Mouse (Mus musculus) MEL (cell line): ENCODE results near the gene Anxa9. TPM values are rescaled to one million over a fixed set of nuclear protein-coding genes. Genes with fewer than 3 reads are reported as not detected.

Source experiments
- DNase-seq: peaks from one replicate; pipeline ENCODE4 v3.0.0; 2011; ENCODE audit warnings: low read depth, low spot score
- H3K27ac ChIP-seq: 2 replicates; pipeline ENCODE4 v1.5.1; 2012; ENCODE audit warnings: low read depth, mild to moderate bottlenecking, control low read depth, low read length, moderate library complexity; ENCODE audit not compliant: control insufficient read depth
- H3K27me3 ChIP-seq, 2 experiments: fragments of 150-350 bp in 1 of 2; sonication (generic) in 1 of 2; 2 replicates each; pipeline ENCODE4 v1.6.1; 2012; ENCODE audit warnings: low read length in 2 of 2, mild to moderate bottlenecking in 2 of 2, improper control_type of control experiment in 1 of 2, moderate library complexity in 1 of 2; ENCODE audit not compliant: insufficient read depth in 2 of 2, control insufficient read depth in 1 of 2
- H3K36me3 ChIP-seq, 2 experiments: 2 replicates each; pipeline ENCODE4 v1.6.1; 2012 to 2014; ENCODE audit warnings: low read length in 2 of 2, improper control_type of control experiment in 1 of 2, inconsistent platforms in 1 of 2, mild to moderate bottlenecking in 1 of 2; ENCODE audit not compliant: insufficient read depth in 2 of 2, control insufficient read depth in 1 of 2
- H3K4me1 ChIP-seq, 2 experiments: fragments of 150-350 bp in 1 of 2; sonication (generic) in 1 of 2; 2 replicates each; pipeline ENCODE4 v1.6.1; 2012; ENCODE audit warnings: low read length in 2 of 2, improper control_type of control experiment in 1 of 2, mild to moderate bottlenecking in 1 of 2; ENCODE audit not compliant: insufficient read depth in 2 of 2, control insufficient read depth in 1 of 2
- H3K4me3 ChIP-seq, 2 experiments: fragments of 150-350 bp in 1 of 2; sonication (generic) in 1 of 2; 2 replicates each; pipeline ENCODE4 v1.5.1; 2012; ENCODE audit warnings: low read depth in 2 of 2, low read length in 2 of 2, mild to moderate bottlenecking in 2 of 2, moderate library complexity in 2 of 2, control low read depth in 1 of 2, improper control_type of control experiment in 1 of 2; ENCODE audit not compliant: control insufficient read depth in 1 of 2, insufficient read depth in 1 of 2
- H3K79me2 ChIP-seq: 2 replicates; pipeline ENCODE4 v1.6.1; 2012; ENCODE audit warnings: mild to moderate bottlenecking, low read length, moderate library complexity; ENCODE audit not compliant: control insufficient read depth, poor library complexity, insufficient read depth
- H3K9ac ChIP-seq: 2 replicates; pipeline ENCODE4 v1.6.1; 2012; ENCODE audit warnings: low read depth, mild to moderate bottlenecking, control low read depth, low read length, moderate library complexity; ENCODE audit not compliant: control insufficient read depth, poor library complexity, severe bottlenecking
- H3K9me3 ChIP-seq: fragments of 150-350 bp; sonication (generic); replicated peaks from 2 replicates; pipeline ENCODE4 v1.6.1; 2012; ENCODE audit warnings: mild to moderate bottlenecking, low read length, improper control_type of control experiment, moderate library complexity; ENCODE audit not compliant: insufficient read depth
- CHD2 ChIP-seq: IDR thresholded peaks from 2 replicates; pipeline ENCODE4 v1.6.1; 2011; ENCODE audit warnings: low read length, improper control_type of control experiment
- CTCF ChIP-seq, 3 experiments: IDR thresholded peaks in 2 of 3; conservative IDR thresholded peaks in 1 of 3; 2 replicates each; pipeline ENCODE4 v1.5.1; 2011 to 2012; ENCODE audit warnings: low read length in 3 of 3, low read depth in 2 of 3, mild to moderate bottlenecking in 2 of 3, improper control_type of control experiment in 1 of 3, inconsistent platforms in 1 of 3, mixed read lengths in 1 of 3, moderate library complexity in 1 of 3; ENCODE audit not compliant: control insufficient read depth in 1 of 3, insufficient read depth in 1 of 3, poor library complexity in 1 of 3, severe bottlenecking in 1 of 3
- EP300 ChIP-seq, 2 experiments: IDR thresholded peaks; 2 replicates each; pipeline ENCODE4 v1.6.1; 2011; ENCODE audit warnings: improper control_type of control experiment in 2 of 2, low read length in 2 of 2, low read depth in 1 of 2, mild to moderate bottlenecking in 1 of 2
- HCFC1 ChIP-seq: IDR thresholded peaks from 2 replicates; pipeline ENCODE4 v1.6.1; 2012; ENCODE audit warnings: low read depth, mild to moderate bottlenecking, inconsistent platforms, low read length, improper control_type of control experiment, moderate library complexity
- MYC ChIP-seq: IDR thresholded peaks from 2 replicates; pipeline ENCODE4 v1.6.1; 2011; ENCODE audit warnings: low read depth, mild to moderate bottlenecking, low read length, improper control_type of control experiment, moderate library complexity
- NELFE ChIP-seq: IDR thresholded peaks from 2 replicates; pipeline ENCODE4 v1.6.1; 2011; ENCODE audit warnings: low read depth, low read length, improper control_type of control experiment
- NRF1 ChIP-seq: IDR thresholded peaks from 2 replicates; pipeline ENCODE4 v1.6.1; 2014; ENCODE audit warnings: low read depth, mild to moderate bottlenecking, inconsistent platforms, low read length, improper control_type of control experiment, moderate library complexity; ENCODE audit not compliant: poor library complexity, insufficient read depth, severe bottlenecking
- POLR2A ChIP-seq, 2 experiments: IDR thresholded peaks; 2 replicates each; pipeline ENCODE4 v1.6.1; 2011 to 2012; ENCODE audit warnings: low read length in 2 of 2, mild to moderate bottlenecking in 2 of 2, control low read depth in 1 of 2, improper control_type of control experiment in 1 of 2, low read depth in 1 of 2, moderate library complexity in 1 of 2; ENCODE audit not compliant: control insufficient read depth in 1 of 2, insufficient read depth in 1 of 2, poor library complexity in 1 of 2
- RAD21 ChIP-seq: IDR thresholded peaks from 2 replicates; pipeline ENCODE4 v1.6.1; 2011; ENCODE audit warnings: mild to moderate bottlenecking, low read depth, low read length, improper control_type of control experiment
- TBP ChIP-seq: IDR thresholded peaks from 2 replicates; pipeline ENCODE4 v1.8.0; 2011; ENCODE audit warnings: low read depth, low read length, improper control_type of control experiment
- USF2 ChIP-seq, 2 experiments: IDR thresholded peaks; 2 replicates each; pipeline ENCODE4 v1.6.1; 2011 to 2012; ENCODE audit warnings: improper control_type of control experiment in 2 of 2, low read length in 2 of 2, borderline replicate concordance in 1 of 2, inconsistent platforms in 1 of 2, low read depth in 1 of 2, mild to moderate bottlenecking in 1 of 2; ENCODE audit not compliant: insufficient read depth in 1 of 2
- ZMIZ1 ChIP-seq: IDR thresholded peaks from 2 replicates; pipeline ENCODE4 v1.6.1; 2012; ENCODE audit warnings: low read depth, mild to moderate bottlenecking, inconsistent platforms, low read length, improper control_type of control experiment, moderate library complexity
- polyA plus RNA-seq, 2 experiments: library from polyadenylated mRNA; stranded (reverse) in 1 of 2; unstranded in 1 of 2; fragments of >175 nt in 1 of 2; fragments of >200 nt in 1 of 2; gene quantifications; 2 replicates each; pipeline versions ENCODE4 v1.2.1 to v1.2.4; 2012; ENCODE audit warnings: low replicate concordance in 2 of 2, low read depth in 1 of 2; ENCODE audit not compliant: insufficient read length in 2 of 2, insufficient read depth in 1 of 2, missing spikeins in 1 of 2
- total RNA-seq: library from RNA; depleted of rRNA; stranded (reverse); fragments of 300-350 nt; gene quantifications from 2 replicates; pipeline ENCODE4 v1.2.3, GENCODE M21; 2012

The Anxa9 gene
- total and polyA plus RNA-seq, 3 experiments, result 7.7 to 33.9 TPM; not detected in 1

GRCm38 (mm10) chr3:95318548-95318947, 11.6 kb upstream of the Anxa9 start:
- H3K36me3 ChIP-seq, result peaks cover 25 to 43% of the 10 kb centered on the region in 2 experiments
- H3K4me3 ChIP-seq, result no peak overlapping the region
- no peaks in the 10 kb centered on the region for H3K27me3 ChIP-seq
- no peaks in the 10 kb centered on the region for H3K9me3 ChIP-seq
- H3K9ac ChIP-seq, result no peak overlapping the region
- H3K79me2 ChIP-seq, result peaks cover 71% of the 10 kb centered on the region
- peaks cover 11 to 23% of the 10 kb centered on the region in 2 experiments for H3K4me1 ChIP-seq
- H3K27ac ChIP-seq, result no peak overlapping the region
- TF ChIP-seq CTCF (IDR thresholded peaks at IDR 0.05 in 2 of 3, conservative IDR thresholded peaks at IDR 0.05 in 1 of 3; ENCODE audit: control insufficient read depth in 1 of 3, insufficient read depth in 1 of 3, low read depth in 2 of 3, low read length in 3 of 3, poor library complexity in 1 of 3, severe bottlenecking in 1 of 3) (peak in 1 of 3 experiments; percentile 14; a peak in 1 of 6 replicates), RAD21 (no peak), EP300 (IDR thresholded peaks at IDR 0.05; ENCODE audit: low read depth in 1 of 2, low read length in 2 of 2) (no peak), HCFC1 (no peak)
- peak; percentile 36 for DNase-seq

- DNase-seq, result peak; percentile 88
- H3K36me3 ChIP-seq, result peaks cover 26 to 33% of the 10 kb centered on the region in 2 experiments
- H3K79me2 ChIP-seq, result peaks cover 74% of the 10 kb centered on the region
- TF ChIP-seq CHD2 (no peak), USF2 (IDR thresholded peaks at IDR 0.05; ENCODE audit: borderline replicate concordance in 1 of 2, insufficient read depth in 1 of 2, low read depth in 1 of 2, low read length in 2 of 2) (no peak), NELFE (no peak), CTCF (IDR thresholded peaks at IDR 0.05 in 2 of 3, conservative IDR thresholded peaks at IDR 0.05 in 1 of 3; ENCODE audit: control insufficient read depth in 1 of 3, insufficient read depth in 1 of 3, low read depth in 2 of 3, low read length in 3 of 3, poor library complexity in 1 of 3, severe bottlenecking in 1 of 3) (peak in 1 of 3 experiments; percentile 91; a peak in 2 of 6 replicates)
- no peak overlapping the region for H3K4me3 ChIP-seq
- H3K4me1 ChIP-seq, result peaks cover 11 to 28% of the 10 kb centered on the region in 2 experiments
- H3K9me3 ChIP-seq, result no peaks in the 10 kb centered on the region
- no peak overlapping the region for H3K27ac ChIP-seq
- no peak overlapping the region for H3K9ac ChIP-seq
- no peaks in the 10 kb centered on the region for H3K27me3 ChIP-seq
These were observed 10.6 kb upstream of the Anxa9 start for GRCm38 (mm10) chr3:95317414-95318080.

- DNase-seq, result peak; percentile 92
- Histone ChIP-seq H3K27me3 (no peaks in the 10 kb centered on the region), H3K36me3 (peaks cover 20 to 39% of the 10 kb centered on the region in 2 experiments), H3K4me1 (peaks cover 20 to 41% of the 10 kb centered on the region in 2 experiments), H3K27ac (peak overlapping the region; percentile 95), H3K9me3 (no peaks in the 10 kb centered on the region), H3K9ac (peak overlapping the region; percentile 89), H3K79me2 (peaks cover 74% of the 10 kb centered on the region), H3K4me3 (peak overlapping the region; percentile 85)
- TF ChIP-seq NRF1 (no peak), ZMIZ1 (no peak), NELFE (no peak), TBP (no peak), MYC (no peak), POLR2A (IDR thresholded peaks at IDR 0.05; ENCODE audit: control insufficient read depth in 1 of 2, insufficient read depth in 1 of 2, low read depth in 1 of 2, low read length in 2 of 2, poor library complexity in 1 of 2) (no peak)
These were observed 9.0 kb upstream of the Anxa9 start for GRCm38 (mm10) chr3:95315844-95316550.
